Mouse (Mus musculus): Measurements from ENCODE around the gene Ccm2l.

DNA sequence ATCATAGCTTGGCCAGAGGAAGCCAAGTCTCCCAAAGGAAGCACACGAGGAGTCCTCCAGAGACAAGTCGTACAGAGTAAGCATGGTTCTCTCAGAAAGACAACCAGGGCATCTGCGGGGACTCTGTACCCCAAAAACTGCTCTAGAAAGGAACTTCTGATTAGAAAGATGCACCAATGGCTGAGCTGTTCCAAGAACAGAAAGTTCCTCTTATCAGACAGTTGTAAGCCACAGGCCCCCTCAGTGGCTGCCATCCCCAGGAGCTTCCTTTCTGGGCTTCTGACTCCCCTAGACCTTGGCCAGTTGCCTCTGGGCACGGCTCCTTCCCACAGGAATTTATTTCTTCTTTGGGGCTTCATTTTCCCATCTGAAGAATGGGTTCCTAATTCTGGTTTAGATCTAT is 49.9 kb downstream of the Ccm2l start:
- no peak for TF ChIP-seq CTCF (IDR thresholded peaks at IDR 0.05)
- no peak for TF ChIP-seq EP300 (IDR thresholded peaks at IDR 0.05)

All from lung, postnatal 0 days (tissue).